Mouse (Mus musculus) heart, embryonic 11.5 days (tissue): ENCODE measurements at regions not wholly inside any gene's neighbourhood (a gene's known extent, or its start where the extent isn't known, plus 50 kb on each side); places are given as distances from the start of the nearest gene placed in this dataset.
"Not testable (repeated sequence)": the region's sequence is repeated elsewhere in the genome, so short reads cannot be mapped to it uniquely, and the experiment has no call there.

Experiments
- ATAC-seq: fragments of 200-750 bp; cut with Nextera tagmentation; replicated peaks from 2 replicates; pipeline ENCODE4 v1.8.0; 2017; ENCODE audit warnings: moderate library complexity; ENCODE audit not compliant: insufficient number of reproducible peaks, low FRiP score, low TSS enrichment
- H3K27ac ChIP-seq: fragments of 300-500 bp; sonication (generic); 2 replicates; pipeline ENCODE4 v1.5.1; 2014; ENCODE audit warnings: mild to moderate bottlenecking, low read depth, low read length
- H3K27me3 ChIP-seq: fragments of 300-500 bp; sonication (generic); 2 replicates; pipeline ENCODE4 v1.6.1; 2014; ENCODE audit warnings: mild to moderate bottlenecking, low read length, mixed read lengths; ENCODE audit not compliant: control insufficient read depth, insufficient read depth
- H3K36me3 ChIP-seq: fragments of 300-500 bp; sonication (generic); 2 replicates; pipeline ENCODE4 v1.6.1; 2014; ENCODE audit warnings: mild to moderate bottlenecking, low read length, moderate library complexity, mixed read lengths; ENCODE audit not compliant: control insufficient read depth, insufficient read depth
- H3K4me1 ChIP-seq: fragments of 300-500 bp; sonication (generic); 2 replicates; pipeline ENCODE4 v1.6.1; 2014; ENCODE audit warnings: low read length; ENCODE audit not compliant: control insufficient read depth, insufficient read depth
- H3K4me2 ChIP-seq: fragments of 300-500 bp; sonication (generic); 2 replicates; pipeline ENCODE4 v1.6.1; 2014; ENCODE audit warnings: mild to moderate bottlenecking, moderate library complexity
- H3K4me3 ChIP-seq: fragments of 300-500 bp; sonication (generic); 2 replicates; pipeline ENCODE4 v1.5.1; 2014; ENCODE audit warnings: low read depth, low read length
- H3K9ac ChIP-seq: fragments of 300-500 bp; sonication (generic); 2 replicates; pipeline ENCODE4 v1.6.1; 2014; ENCODE audit warnings: mild to moderate bottlenecking, low read depth, low read length, moderate library complexity
- H3K9me3 ChIP-seq: fragments of 300-500 bp; sonication (generic); replicated peaks from 2 replicates; pipeline ENCODE4 v1.6.1; 2016; ENCODE audit warnings: low read length; ENCODE audit not compliant: control insufficient read depth
- WGBS: fragments of 180-500 bp; shearing (Covaris S2); extraction: QIAGEN DNeasy Blood & Tissue Kit; methylation state at CpG from one replicate; pipeline ENCODE4 v1.1.7; 2014; ENCODE audit not compliant: insufficient replicate concordance; 5-methylcytosine and 5-hydroxymethylcytosine counted together

DNA sequence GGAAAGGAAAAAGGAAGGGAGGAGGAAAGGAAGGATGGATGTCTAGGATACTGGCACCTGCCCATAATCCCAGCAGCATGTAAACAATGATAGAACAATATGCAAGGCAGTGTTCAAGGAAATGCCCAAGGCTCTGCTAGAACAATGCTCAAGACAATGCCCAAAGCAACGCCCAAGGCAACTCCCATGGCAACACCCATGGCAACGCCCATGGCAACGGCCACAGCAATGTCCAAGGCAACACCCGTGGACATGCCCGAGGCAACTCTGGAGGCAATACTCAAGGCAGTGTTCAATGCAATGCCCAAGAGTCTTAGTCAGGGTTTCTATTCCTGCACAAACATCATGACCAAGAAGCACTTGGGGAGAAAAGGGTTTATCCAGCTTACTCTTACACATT is 231.5 kb upstream of the Vmn1r3 start:
- H3K27me3 ChIP-seq = no peaks in the 10 kb centered on the region
- peaks cover 9% of the 10 kb centered on the region for H3K4me1 ChIP-seq
- H3K36me3 ChIP-seq = no peaks in the 10 kb centered on the region
- no peak overlapping the region for H3K4me3 ChIP-seq
- no peak for ATAC-seq
- no peak overlapping the region for H3K4me2 ChIP-seq
- H3K9ac ChIP-seq = no peak overlapping the region
- WGBS = 78% methylated on average over 5 of the region's 5 CpGs
- H3K27ac ChIP-seq = no peak overlapping the region
- no peaks in the 10 kb centered on the region for H3K9me3 ChIP-seq

DNA sequence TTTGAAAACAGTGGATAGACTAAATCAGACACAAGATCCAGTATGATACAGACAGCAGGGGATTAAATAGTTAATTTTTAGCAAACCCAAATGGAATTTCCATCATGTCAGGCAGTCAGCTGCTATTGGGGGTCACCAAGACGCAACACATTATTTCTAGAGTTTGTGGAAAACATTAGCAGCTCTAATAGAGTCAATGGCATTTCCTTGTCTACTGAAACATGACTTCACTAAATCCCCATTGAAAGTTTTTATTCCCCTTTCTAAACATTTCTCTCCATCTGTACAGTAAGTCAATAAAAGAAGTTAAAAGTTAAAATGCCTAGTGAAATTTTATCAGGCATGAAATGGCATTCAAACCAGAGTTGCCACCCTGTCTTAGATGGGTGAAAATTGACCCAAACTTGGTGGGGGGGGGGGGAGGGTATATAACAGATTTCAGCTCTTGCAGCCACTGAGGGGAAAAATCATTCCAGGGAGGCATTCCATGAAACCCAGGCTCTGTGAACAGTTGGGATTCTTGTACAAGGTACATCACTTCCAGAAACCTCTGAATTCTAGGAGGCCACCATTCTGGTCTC is 229.4 kb upstream of the Vmn1r3 start:
- 40% methylated on average over 1 of the region's 1 CpGs for WGBS
- H3K27me3 ChIP-seq, H3K9me3 ChIP-seq, H3K27ac ChIP-seq, ATAC-seq, H3K4me1 ChIP-seq, H3K4me2 ChIP-seq, H3K9ac ChIP-seq, H3K36me3 ChIP-seq, H3K4me3 ChIP-seq: not testable (repeated sequence)

DNA sequence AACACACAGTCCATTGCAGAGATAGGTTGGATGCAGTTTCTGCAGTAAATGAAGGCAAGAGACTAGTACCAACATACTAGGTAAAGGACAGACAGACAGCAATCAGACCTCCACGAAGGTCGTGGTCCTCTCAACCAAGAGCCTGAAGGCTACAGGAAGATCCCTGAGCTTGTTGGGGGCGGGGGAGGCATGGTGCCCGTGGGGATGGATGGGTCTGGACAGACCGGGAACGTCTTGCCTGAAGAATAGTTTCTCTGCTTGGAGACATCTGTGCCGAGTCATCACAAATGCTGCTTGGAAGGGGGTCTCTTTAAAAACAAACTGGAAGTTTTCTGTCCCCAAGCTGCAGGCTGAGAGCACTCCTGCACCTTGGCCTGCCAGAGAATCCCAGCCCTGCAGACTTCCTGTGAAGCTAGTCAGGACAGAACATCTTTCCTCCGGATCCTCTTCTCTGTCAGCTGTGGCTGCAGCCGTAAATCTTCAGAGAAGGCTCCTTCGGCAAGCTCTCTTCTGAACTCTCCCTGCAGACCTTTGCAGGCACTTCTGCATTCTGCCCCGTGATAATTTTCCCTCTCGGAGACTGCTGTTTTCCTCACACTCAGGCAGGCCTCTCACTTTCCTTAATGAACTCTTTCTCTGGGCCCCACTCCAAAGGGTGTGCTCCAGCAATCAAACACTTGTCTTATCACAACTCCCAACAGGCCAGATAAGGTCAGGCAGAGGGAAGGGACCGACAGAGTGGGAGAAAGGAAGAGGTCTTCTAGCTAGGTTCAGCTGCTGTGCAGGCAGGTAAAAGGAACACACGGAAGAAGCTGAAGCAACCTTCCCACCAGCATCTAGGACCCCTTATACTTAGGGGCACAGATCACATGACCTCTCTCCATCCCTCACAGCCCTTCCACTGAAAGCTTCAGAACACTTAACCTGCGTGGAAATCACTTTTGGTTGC is 228.6 kb upstream of the Vmn1r3 start:
- Histone ChIP-seq H3K9me3 (no peaks in the 10 kb centered on the region), H3K36me3 (no peaks in the 10 kb centered on the region), H3K4me1 (peaks cover 9% of the 10 kb centered on the region), H3K27me3 (no peaks in the 10 kb centered on the region), H3K4me2 (peak overlapping the region; percentile 29; the same call in 1 of the 2 replicates), H3K27ac (no peak overlapping the region), H3K4me3 (no peak overlapping the region), H3K9ac (0 out of 2 replicates have a peak overlapping the region, but pooled peaks have one; percentile 16)
- WGBS = 27% methylated on average over 15 of the region's 15 CpGs
- ATAC-seq = no peak

DNA sequence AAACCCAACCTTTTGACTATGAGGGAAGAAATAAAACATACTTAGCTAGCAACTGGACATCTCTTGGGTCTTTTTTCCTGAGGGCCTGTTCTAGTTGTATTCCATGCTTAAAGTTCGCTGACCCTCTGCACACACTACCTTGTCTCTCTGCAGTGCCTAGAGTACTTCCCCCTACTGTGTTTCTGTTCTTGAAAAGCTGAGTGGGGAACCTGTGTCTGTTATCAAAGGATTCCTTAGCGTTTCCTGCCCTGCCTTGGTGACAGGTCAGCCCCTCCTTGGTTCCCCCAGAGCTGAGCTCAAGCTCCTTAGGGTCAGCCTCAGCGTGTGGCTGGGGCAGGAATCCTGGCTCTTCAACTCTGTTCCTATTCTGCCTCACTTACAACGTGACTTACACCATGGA is 227.2 kb upstream of the Vmn1r3 start:
- not testable (repeated sequence) for H3K4me2 ChIP-seq, H3K4me3 ChIP-seq, H3K27ac ChIP-seq, H3K9me3 ChIP-seq, H3K9ac ChIP-seq, H3K27me3 ChIP-seq, H3K36me3 ChIP-seq, H3K4me1 ChIP-seq, ATAC-seq
- WGBS = 44% methylated on average over 4 of the region's 4 CpGs

DNA sequence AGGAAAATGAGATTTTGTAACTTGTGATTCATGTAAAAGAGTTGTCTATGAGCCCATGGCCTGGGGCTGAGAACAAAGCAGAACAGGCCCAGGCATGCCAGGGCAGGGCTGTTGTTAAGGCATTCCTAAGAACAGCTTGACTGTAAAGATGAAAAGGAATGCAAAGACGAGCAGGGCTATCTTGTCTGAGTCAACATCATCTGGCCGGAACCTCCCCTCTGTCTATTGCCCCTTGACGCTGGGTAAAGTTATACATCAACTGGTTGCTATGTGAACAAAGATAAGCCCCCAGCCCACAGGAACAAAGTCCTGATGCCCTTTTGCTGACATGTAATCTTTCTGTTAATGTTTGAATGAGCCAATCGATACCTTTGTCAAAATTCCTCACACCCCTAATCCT is 217.7 kb upstream of the Vmn1r3 start:
- ATAC-seq, H3K36me3 ChIP-seq, H3K27ac ChIP-seq, H3K27me3 ChIP-seq, H3K4me1 ChIP-seq, H3K4me2 ChIP-seq, H3K9me3 ChIP-seq, H3K9ac ChIP-seq, H3K4me3 ChIP-seq: not testable (repeated sequence)
- 59% methylated on average over 4 of the region's 4 CpGs for WGBS

DNA sequence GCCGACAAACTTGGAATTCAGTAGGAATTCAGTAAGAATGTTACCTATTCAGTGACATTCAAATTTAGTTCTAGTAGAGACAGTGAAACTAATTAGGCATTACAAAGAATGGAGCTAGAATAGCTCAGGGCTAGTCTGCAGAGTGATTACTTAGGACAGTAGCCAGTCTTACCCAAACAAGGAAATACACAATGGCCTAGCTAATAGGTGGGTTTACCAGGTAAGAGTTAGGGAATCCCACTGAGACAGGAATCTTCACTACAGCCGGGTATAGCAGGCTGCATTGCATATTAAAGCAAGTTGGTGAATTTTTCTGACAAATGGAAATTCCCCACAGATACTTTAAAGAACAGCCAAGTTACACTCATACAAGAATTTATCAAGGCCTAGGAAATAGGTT is 216.6 kb upstream of the Vmn1r3 start:
- H3K9me3 ChIP-seq, H3K27me3 ChIP-seq, H3K36me3 ChIP-seq, H3K4me1 ChIP-seq, H3K27ac ChIP-seq, H3K9ac ChIP-seq, H3K4me2 ChIP-seq, H3K4me3 ChIP-seq, ATAC-seq: not testable (repeated sequence)
- WGBS = 84% methylated on average over 2 of the region's 2 CpGs

DNA sequence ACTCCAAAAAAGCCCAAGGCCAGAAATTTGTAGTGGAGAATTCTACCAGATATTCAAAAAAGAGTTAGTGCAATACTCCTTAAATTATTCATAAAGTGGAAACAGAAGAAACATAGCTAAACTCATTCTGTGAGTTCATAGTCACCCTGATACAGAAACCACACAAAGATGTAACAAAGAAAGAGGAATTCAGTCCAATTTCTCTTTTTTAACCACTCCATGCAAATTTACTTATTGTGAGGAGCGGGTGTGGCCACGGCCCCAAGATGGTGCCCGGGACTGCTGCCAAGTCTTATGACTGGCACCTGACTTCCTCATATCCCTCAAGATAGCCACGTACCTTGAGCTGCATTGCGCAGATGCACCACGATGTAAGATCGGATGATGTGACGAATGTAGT is 206.4 kb upstream of the Vmn1r3 start:
- not testable (repeated sequence) for H3K27ac ChIP-seq, H3K9me3 ChIP-seq, H3K4me2 ChIP-seq, H3K36me3 ChIP-seq, H3K4me1 ChIP-seq, H3K9ac ChIP-seq, ATAC-seq, H3K4me3 ChIP-seq, H3K27me3 ChIP-seq
- WGBS = 88% methylated on average over 8 of the region's 8 CpGs

DNA sequence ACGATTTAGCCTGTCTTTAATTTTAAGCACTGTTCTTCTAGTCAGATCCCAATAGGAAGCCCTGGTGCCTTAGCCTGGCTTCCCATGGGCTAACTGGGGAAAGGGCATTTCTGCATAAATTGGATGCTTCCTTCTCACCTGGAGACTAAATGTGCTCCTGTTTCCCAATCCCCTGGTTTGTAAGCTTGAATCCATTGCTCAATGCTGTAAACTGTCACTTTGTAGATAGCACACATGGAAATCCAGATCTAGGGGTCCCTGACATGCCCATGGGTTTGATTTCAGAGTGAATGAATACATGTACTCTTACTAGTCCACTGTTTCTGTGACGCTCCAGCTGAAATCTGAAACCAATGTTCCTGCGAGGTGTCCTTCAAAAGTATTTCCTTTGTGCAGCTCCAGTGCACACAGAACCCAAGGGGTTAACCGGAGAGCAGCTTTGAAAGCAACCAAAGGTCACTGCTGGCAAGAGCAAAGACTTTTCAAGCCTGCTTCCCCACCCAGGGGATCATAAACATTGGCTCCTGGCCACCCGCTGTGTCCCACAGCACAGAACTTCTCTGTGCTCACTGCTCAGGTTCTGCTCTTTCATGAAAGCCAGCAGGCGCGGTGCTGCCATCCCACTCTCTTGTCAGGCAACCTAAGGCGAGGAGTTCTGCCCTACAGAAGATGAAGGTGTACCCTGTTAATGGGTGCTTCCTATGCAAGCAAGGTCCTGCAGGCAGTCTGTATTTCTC is 188.0 kb upstream of the Vmn1r3 start:
- not testable (repeated sequence) for H3K27ac ChIP-seq, ATAC-seq, H3K4me3 ChIP-seq, H3K9me3 ChIP-seq, H3K9ac ChIP-seq, H3K4me2 ChIP-seq, H3K4me1 ChIP-seq, H3K36me3 ChIP-seq, H3K27me3 ChIP-seq
- 54% methylated on average over 8 of the region's 8 CpGs for WGBS
